Mouse (Mus musculus) lung, adult 2 months (tissue): ENCODE measurements around the gene Dusp1.

Experiments
- CTCF ChIP-seq: fragments of 200-500 bp; IDR thresholded peaks from 2 replicates; pipeline ENCODE4 v1.5.1; 2011; ENCODE audit warnings: mild to moderate bottlenecking, low read length, control low read depth; ENCODE audit not compliant: insufficient read depth
- POLR2A ChIP-seq: fragments of 200-500 bp; IDR thresholded peaks from 2 replicates; pipeline ENCODE4 v1.6.1; 2011; ENCODE audit warnings: low read depth, mild to moderate bottlenecking, control low read depth, low read length, borderline replicate concordance; ENCODE audit errors: extremely low read depth

DNA sequence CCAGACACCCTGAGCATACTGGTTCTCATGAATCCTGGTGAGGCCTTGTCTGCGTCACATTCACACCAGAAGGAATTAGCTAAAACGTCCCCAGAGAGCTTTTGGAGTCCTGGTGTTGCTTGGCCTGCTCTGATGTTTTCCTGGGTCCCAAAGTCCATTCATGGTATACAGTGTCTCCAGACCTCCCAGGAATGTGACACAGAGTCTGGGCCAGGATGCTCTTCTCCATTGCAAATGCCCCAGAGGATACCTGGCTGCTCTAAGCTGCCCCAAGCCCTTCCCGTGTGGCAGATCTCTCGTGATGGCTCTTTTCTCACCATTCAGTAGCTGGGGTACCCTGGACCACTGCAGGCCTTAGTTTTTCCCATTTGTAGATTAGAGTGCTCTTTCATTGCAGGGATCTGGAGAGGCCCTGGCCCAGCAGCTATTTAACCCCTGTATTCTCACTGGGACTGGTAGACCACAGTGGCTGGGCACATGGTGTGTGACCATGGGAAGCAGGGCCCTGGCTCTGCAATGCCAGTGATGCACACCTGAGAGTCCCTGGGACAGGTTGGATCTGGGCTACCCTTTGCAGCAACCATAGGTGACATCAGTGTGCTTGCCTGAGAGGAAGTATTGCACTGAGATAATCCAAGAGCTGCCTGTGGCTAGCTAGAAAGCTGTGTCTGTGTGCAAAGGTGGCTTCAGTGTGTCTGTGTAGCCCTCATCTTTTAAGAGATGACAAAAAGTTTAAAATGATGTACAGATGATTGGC lies 7.8 kb upstream of the Dusp1 start:
- TF ChIP-seq CTCF, result no peak
- TF ChIP-seq POLR2A, result no peak
